Mouse (Mus musculus) limb, embryonic 13.5 days (tissue): ENCODE results near the gene Hist1h1b. TPM values are rescaled to one million over a fixed set of nuclear protein-coding genes. Genes with fewer than 3 reads are reported as not detected.
"Not testable (repeated sequence)": the region's sequence is repeated elsewhere in the genome, so short reads cannot be mapped to it uniquely, and the experiment has no call there.

ENCODE experiments used
- ATAC-seq: fragments of 200-750 bp; cut with Nextera tagmentation; 2 replicates; pipeline ENCODE4 v1.8.0; 2017; ENCODE audit warnings: low read depth, moderate number of reproducible peaks, moderate TSS enrichment; ENCODE audit not compliant: low FRiP score
- H3K27ac ChIP-seq: fragments of 300-500 bp; sonication (generic); 2 replicates; pipeline ENCODE4 v1.5.1; 2015; ENCODE audit warnings: inconsistent platforms, mild to moderate bottlenecking, moderate library complexity
- H3K27me3 ChIP-seq: fragments of 300-500 bp; sonication (generic); 2 replicates; pipeline ENCODE4 v1.6.1; 2015; ENCODE audit warnings: mild to moderate bottlenecking, inconsistent platforms
- H3K36me3 ChIP-seq: fragments of 300-500 bp; sonication (generic); 2 replicates; pipeline ENCODE4 v1.6.1; 2015; ENCODE audit warnings: inconsistent platforms, mild to moderate bottlenecking, moderate library complexity
- H3K4me1 ChIP-seq: fragments of 300-500 bp; sonication (generic); 2 replicates; pipeline ENCODE4 v1.6.1; 2015; ENCODE audit warnings: inconsistent platforms
- H3K4me2 ChIP-seq: fragments of 300-500 bp; sonication (generic); replicated peaks from 2 replicates; pipeline ENCODE4 v1.6.1; 2015; ENCODE audit warnings: inconsistent platforms, mild to moderate bottlenecking, moderate library complexity
- H3K4me3 ChIP-seq: fragments of 300-500 bp; sonication (generic); 2 replicates; pipeline ENCODE4 v1.5.1; 2015; ENCODE audit warnings: moderate library complexity, mild to moderate bottlenecking, inconsistent platforms
- H3K9ac ChIP-seq: fragments of 300-500 bp; sonication (generic); 2 replicates; pipeline ENCODE4 v1.6.1; 2015; ENCODE audit warnings: mild to moderate bottlenecking, inconsistent platforms
- H3K9me3 ChIP-seq: fragments of 300-500 bp; sonication (generic); 2 replicates; pipeline ENCODE4 v1.6.1; 2016; ENCODE audit warnings: inconsistent platforms
- whole genome bisulfite sequencing: fragments of 180-500 bp; shearing (Covaris S2); methylation state at CpG from one replicate; pipeline ENCODE4 v1.1.7; 2015; 5-methylcytosine and 5-hydroxymethylcytosine counted together
- polyA plus RNA-seq: library from polyadenylated mRNA; unstranded; fragments of >200 nt; fragmentation: Nextera tagmentation; extraction: Ambion mirVana; gene quantifications from 2 replicates; pipeline ENCODE4 v1.2.1, GENCODE M21; 2015

Hist1h1b gene
- polyA plus RNA-seq, 1 experiment from 2014 or later: 25.1 TPM

DNA sequence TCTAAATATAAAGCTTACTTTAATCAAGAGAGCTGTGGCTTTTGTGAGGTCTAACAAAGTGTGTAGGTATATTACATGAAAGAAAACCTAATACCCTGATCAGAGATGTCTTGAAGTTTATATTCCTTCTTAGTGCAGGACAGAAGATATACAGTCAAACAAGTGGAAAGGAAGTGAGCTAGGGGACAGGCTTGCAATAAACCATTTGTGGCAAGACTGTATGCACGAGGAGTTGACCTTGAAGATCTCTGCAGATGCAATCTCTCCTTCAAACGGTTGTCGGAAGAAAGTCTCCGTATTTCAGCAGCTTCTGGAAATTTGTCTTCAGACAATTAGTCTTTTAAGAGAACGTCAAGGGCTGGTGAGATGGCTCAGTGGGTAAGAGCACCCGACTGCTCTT is 9.5 kb upstream of the Hist1h1b start:
- no peak overlapping the region for H3K4me2 ChIP-seq
- no peak for ATAC-seq
- no peak overlapping the region for H3K27ac ChIP-seq
- no peak overlapping the region for H3K9ac ChIP-seq
- no peak overlapping the region for H3K4me3 ChIP-seq
- 57% methylated on average over 6 of the region's 6 CpGs for WGBS
- H3K27me3 ChIP-seq: no peaks in the 10 kb centered on the region
- H3K9me3 ChIP-seq: no peaks in the 10 kb centered on the region
- H3K36me3 ChIP-seq: no peaks in the 10 kb centered on the region
- peaks cover 24% of the 10 kb centered on the region for H3K4me1 ChIP-seq

DNA sequence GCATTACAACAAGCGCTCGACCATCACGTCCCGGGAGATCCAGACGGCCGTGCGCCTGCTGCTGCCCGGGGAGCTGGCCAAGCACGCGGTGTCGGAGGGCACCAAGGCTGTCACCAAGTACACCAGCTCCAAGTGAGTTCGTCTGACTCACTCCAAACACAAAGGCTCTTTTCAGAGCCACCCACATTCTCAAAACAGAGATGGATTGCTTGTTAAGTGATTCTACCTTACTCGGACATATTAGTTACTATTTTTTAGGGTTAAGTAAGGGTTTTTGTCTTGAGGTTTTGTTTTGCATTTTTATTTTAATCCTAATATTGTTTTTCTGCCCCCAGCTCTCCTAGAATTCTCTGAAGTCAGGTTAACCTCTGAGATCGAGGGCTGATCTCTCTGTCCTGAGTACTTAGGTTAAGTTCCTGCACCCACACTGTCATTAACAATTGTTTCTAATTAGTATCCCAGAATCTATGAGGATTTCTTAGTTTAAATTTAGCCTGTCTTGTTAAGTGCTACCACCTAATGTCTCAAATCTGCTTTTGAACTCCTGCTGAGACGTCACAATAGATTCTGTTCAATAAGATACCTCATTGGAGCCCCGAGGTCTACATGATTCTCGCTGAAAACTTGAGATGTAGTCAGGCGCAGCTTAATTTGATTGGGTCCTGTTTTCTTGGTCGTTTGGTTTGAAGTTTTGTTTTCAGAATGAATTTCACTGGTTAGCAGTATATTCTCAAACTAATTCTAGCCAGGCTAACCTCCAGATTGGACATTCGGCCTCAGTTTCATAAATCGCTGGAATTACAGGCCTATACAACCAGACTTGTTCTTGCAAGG is 7.6 kb upstream of the Hist1h1b start:
- peaks cover 33% of the 10 kb centered on the region for H3K4me1 ChIP-seq
- no peak for ATAC-seq
- H3K4me2 ChIP-seq: peak overlapping the region; percentile 65
- WGBS: 15% methylated on average over 14 of the region's 21 CpGs
- no peaks in the 10 kb centered on the region for H3K36me3 ChIP-seq
- H3K9me3 ChIP-seq: no peaks in the 10 kb centered on the region
- H3K9ac ChIP-seq: peak overlapping the region; percentile 51; the same call in 1 of the 2 replicates
- H3K4me3 ChIP-seq: peak overlapping the region; percentile 34
- peak overlapping the region; percentile 77 for H3K27ac ChIP-seq
- H3K27me3 ChIP-seq: no peaks in the 10 kb centered on the region

DNA sequence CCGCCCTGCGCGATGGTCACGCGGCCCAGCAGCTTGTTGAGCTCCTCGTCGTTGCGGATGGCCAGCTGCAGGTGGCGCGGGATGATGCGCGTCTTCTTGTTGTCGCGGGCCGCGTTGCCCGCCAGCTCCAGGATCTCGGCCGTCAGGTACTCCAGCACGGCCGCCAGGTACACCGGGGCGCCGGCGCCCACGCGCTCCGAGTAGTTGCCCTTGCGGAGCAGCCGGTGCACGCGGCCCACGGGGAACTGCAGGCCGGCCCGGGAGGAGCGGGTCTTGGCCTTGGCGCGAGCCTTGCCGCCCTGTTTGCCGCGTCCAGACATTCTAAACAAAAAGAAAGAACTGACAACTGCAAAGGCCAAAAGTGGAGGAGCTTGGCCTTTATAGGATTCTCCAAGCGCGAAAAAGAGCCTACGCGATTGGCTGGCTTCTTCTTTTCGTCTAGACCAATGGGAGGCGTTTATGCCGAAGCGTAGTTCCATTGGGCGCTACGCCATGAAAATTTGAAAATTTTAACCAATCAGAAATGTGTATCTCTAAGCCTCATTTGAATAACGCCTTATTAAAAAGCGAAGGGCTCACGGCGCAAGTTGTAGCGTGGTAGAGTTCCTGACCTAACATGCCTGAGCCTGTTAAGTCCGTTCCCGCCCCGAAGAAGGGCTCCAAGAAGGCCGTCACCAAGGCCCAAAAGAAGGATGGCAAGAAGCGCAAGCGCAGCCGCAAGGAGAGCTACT is 6.6 kb upstream of the Hist1h1b start, which contains the start of the genes Hist1h2an and Hist1h2bp:
Gene Hist1h2an, minus strand, starts transcription at position 320 of the 731 bp plus-strand sequence.
Gene Hist1h2bp, plus strand, starts transcription at position 563 of the 731 bp plus-strand sequence.
- WGBS: under 1% methylated on average over 42 of the region's 63 CpGs
- peak within 1 kb of the TSS; percentile 67 for H3K9ac ChIP-seq
- ATAC-seq: peak; percentile 95

DNA sequence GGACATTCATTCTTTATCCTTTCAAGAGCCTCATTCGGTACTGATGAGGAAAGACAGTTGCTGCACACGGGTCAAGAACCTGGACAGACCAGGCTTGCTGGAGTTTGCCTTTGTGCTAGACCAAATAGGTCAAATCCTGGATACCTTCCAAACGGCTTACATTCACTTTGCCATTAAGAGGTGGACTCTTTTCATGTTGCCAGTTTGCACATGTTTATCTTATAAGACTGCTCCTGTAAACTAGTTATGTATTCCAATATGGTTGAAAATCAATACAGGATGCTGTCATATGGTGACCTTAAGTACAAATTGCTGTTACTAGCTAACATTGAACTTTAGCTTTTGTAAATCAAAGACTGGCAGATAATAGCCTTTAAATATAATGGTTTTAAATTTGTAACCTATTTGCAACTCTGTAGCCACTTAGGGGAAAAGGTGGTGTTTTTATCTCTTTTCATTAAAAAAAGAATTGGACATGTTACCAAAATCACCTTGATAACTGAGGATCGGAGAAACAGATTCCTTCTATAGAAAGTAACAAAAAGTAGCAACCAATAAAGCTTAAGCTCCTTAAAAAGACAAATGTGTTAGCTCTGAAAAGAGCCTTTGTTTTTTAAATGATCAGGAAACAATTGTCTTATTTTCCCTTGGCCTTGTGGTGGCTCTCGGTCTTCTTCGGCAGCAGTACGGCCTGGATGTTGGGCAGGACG is 5.9 kb upstream of the Hist1h1b start:
- peak overlapping the region; percentile 85 for H3K27ac ChIP-seq
- H3K4me1 ChIP-seq: peaks cover 40% of the 10 kb centered on the region
- ATAC-seq: no peak
- H3K9me3 ChIP-seq: no peaks in the 10 kb centered on the region
- no peaks in the 10 kb centered on the region for H3K36me3 ChIP-seq
- peak overlapping the region; percentile 43 for H3K4me3 ChIP-seq
- WGBS: 9% methylated on average over 8 of the region's 8 CpGs
- H3K27me3 ChIP-seq: no peaks in the 10 kb centered on the region
- peak overlapping the region; percentile 67 for H3K9ac ChIP-seq
- peak overlapping the region; percentile 65 for H3K4me2 ChIP-seq

More for the DNA sequence above, 6.6 kb upstream of the Hist1h1b start, which contains the start of the genes Hist1h2an and Hist1h2bp:
- H3K36me3 ChIP-seq, H3K27me3 ChIP-seq, H3K9me3 ChIP-seq: not testable (repeated sequence)
- Histone ChIP-seq H3K4me1 (peaks cover 40% of the 10 kb centered on the region), H3K4me2 (peak within 1 kb of the TSS; percentile 65), H3K4me3 (peak within 1 kb of the TSS; percentile 43), H3K27ac (peak within 1 kb of the TSS; percentile 85)

DNA sequence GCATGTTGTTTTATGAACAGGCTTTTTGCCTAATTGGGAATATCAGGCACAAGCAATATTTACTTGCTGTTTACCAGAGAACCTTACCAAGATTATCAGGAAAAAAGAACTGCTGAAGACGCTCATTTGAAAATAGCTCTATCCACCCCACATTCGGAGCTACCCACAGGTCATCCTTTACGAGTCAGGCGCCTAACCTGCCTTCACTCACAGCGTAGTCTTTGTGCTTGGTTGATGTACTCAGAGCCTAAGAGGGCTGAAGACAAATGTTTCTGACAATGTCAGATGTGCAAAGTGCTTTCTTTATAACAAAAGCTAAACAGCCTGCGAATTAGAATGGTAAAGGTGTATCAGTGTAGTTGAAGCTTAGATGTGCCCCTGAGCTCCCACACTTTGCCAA is 3.9 kb upstream of the Hist1h1b start:
- H3K4me1 ChIP-seq: peaks cover 37% of the 10 kb centered on the region
- H3K27ac ChIP-seq: peak overlapping the region; percentile 87
- H3K9ac ChIP-seq: peak overlapping the region; percentile 77
- H3K4me2 ChIP-seq: peak overlapping the region; percentile 80
- WGBS: 30% methylated on average over 6 of the region's 6 CpGs
- H3K36me3 ChIP-seq: no peaks in the 10 kb centered on the region
- peak overlapping the region; percentile 49 for H3K4me3 ChIP-seq
- no peaks in the 10 kb centered on the region for H3K27me3 ChIP-seq
- no peak for ATAC-seq
- no peaks in the 10 kb centered on the region for H3K9me3 ChIP-seq

DNA sequence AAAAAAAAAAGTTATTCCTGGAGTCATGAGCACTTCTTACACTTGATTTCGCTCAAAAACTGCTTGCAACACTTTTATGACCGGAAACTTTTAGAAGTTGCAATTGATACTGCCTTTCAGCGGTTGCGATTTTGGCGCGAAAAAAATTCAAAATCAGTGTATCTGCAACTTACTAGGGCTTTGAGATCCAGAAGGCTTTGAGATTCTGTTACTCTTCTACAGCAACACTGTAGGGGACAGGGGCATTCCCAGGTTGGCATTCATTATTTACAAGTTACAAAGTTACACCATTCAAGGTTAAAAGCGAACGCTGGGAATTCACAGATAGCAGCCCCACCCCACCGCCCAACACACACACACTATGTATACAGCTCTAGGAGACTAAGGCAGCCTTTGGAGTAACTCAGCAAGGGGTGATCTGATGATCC is 3.3 kb upstream of the Hist1h1b start:
- Histone ChIP-seq H3K9me3 (no peaks in the 10 kb centered on the region), H3K27ac (peak overlapping the region; percentile 87), H3K4me2 (peak overlapping the region; percentile 80), H3K36me3 (no peaks in the 10 kb centered on the region), H3K4me3 (peak overlapping the region; percentile 49), H3K9ac (peak overlapping the region; percentile 77), H3K4me1 (peaks cover 37% of the 10 kb centered on the region), H3K27me3 (no peaks in the 10 kb centered on the region)
- WGBS: 2% methylated on average over 9 of the region's 9 CpGs
- ATAC-seq: no peak

DNA sequence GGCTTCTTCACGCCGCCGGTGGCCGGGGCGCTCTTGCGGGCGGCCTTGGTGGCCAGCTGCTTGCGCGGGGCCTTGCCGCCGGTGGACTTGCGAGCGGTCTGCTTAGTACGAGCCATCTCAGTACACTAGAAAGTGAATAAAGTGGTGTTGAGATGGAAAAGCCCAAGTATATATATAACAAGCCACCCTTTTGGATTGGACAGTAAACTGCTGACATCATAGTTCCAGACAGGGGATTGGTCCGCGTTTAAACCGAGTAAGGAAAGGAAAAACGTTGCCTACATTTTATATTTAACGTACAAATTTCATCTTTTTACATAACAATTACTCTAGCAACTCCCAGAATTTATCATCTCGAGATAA is 2.8 kb upstream of the Hist1h1b start, which contains the start of gene Hist1h3i:
Gene Hist1h3i, minus strand, starts transcription at position 116 of the 363 bp plus-strand sequence.
- peaks cover 34% of the 10 kb centered on the region for H3K4me1 ChIP-seq
- peak within 1 kb of the TSS; percentile 87 for H3K27ac ChIP-seq
- no peaks in the 10 kb centered on the region for H3K9me3 ChIP-seq
- WGBS: 0% methylated on average over 13 of the region's 20 CpGs
- peak within 1 kb of the TSS; percentile 77 for H3K9ac ChIP-seq
- H3K27me3 ChIP-seq: no peaks in the 10 kb centered on the region
- H3K4me2 ChIP-seq: peak within 1 kb of the TSS; percentile 80
- H3K4me3 ChIP-seq: peak within 1 kb of the TSS; percentile 49
- H3K36me3 ChIP-seq: no peaks in the 10 kb centered on the region
- peak; percentile 78 for ATAC-seq

DNA sequence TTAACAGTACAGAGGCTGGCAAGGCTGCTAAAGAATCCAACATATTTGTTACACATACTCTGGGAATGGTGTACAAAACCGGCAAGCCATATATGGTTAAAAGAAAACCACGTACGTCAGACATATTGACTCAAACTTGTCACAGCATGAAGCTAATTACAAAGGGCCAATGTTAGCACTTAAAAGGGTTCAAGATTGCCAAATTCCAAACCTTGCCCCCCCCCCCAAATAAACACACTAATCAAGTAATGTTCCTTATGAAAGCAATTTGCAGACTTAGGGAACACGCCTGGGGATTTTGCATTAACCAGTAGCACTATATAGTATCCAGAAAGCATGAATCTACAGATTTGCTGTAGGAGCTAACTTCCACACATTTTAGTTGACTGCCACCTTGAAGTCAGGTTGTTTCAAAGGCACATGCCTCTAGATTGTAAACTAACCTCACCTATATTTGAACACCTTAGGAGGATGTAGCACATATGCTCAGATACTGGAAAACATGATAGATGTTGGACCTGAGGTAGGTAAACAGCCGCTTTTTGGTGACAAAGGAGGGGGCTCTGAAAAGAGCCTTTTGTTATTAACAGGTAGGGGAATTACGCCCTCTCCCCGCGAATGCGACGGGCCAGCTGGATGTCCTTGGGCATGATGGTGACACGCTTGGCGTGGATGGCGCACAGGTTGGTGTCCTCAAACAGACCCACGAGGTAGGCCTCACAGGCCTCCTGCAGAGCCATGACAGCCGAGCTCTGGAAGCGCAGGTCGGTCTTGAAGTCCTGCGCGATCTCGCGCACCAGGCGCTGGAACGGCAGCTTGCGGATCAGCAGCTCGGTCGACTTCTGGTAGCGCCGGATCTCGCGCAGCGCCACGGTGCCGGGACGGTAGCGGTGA is 2.2 kb upstream of the Hist1h1b start:
- under 1% methylated on average over 19 of the region's 35 CpGs for WGBS
- Histone ChIP-seq H3K27ac (peak overlapping the region; percentile 87), H3K4me3 (peak overlapping the region; percentile 49), H3K4me1 (peaks cover 33% of the 10 kb centered on the region), H3K9ac (peak overlapping the region; percentile 77), H3K4me2 (peak overlapping the region; percentile 80)
- not testable (repeated sequence) for H3K9me3 ChIP-seq, H3K36me3 ChIP-seq, ATAC-seq, H3K27me3 ChIP-seq

DNA sequence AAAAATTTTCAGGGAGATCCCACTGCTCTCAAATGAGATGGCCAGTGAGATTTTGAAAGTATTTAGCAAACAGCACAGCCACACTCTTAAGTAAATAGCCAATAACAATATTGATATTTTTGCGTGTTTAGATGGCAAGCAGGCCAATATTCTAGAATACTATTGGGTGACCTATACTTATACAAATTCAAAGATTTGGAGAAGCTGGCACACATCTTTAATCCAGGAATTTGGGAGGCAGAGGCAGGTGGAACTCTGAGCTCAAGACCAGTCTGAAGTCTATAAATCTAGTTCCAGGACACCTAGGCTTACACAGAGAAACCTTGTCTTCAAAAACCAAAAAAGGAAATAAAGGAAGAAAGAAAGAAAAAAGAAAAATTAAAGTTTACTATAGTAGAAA is 1.2 kb upstream of the Hist1h1b start:
- H3K4me1 ChIP-seq: peaks cover 33% of the 10 kb centered on the region
- H3K4me3 ChIP-seq: no peak overlapping the region
- 93% methylated on average over 1 of the region's 1 CpGs for WGBS
- no peak overlapping the region for H3K9ac ChIP-seq
- H3K4me2 ChIP-seq: no peak overlapping the region
- no peaks in the 10 kb centered on the region for H3K27me3 ChIP-seq
- no peaks in the 10 kb centered on the region for H3K36me3 ChIP-seq
- H3K27ac ChIP-seq: no peak overlapping the region; the same call in 1 of the 2 replicates
- no peak for ATAC-seq
- no peaks in the 10 kb centered on the region for H3K9me3 ChIP-seq

DNA sequence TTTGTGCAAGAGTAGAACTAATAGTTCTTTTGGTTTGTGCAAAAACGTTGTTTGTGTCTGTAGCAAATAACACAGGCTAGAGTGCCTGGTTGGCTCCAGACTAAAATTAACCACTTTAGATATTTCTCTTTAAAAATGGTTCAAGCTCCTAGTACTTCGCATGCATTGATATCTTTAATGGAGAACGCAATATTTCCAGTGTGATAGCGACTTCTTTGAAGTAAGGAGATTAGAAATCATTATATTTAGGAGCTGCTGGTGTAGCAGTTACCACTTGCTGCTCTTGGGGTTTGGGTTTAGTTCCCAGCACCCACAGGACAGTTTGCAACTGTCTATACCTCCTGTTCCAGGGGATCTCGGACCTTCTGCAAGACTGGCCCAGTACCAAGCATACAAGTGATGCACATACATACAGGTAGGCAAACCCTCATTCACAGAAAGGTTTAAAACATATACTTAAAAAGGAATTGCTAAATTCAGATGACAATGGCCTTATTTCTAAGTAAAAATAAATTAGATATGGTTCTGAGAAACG is 663 bp upstream of the Hist1h1b start:
- peak overlapping the region; percentile 85; the same call in 1 of the 2 replicates for H3K9ac ChIP-seq
- peak overlapping the region; percentile 59 for H3K4me3 ChIP-seq
- no peaks in the 10 kb centered on the region for H3K9me3 ChIP-seq
- H3K27ac ChIP-seq: peak overlapping the region; percentile 97
- no peaks in the 10 kb centered on the region for H3K36me3 ChIP-seq
- no peaks in the 10 kb centered on the region for H3K27me3 ChIP-seq
- peaks cover 32% of the 10 kb centered on the region for H3K4me1 ChIP-seq
- H3K4me2 ChIP-seq: peak overlapping the region; percentile 90
- WGBS: 42% methylated on average over 6 of the region's 6 CpGs
- no peak for ATAC-seq
